Comparison of ENCODE assay signal across 13 mouse cellular contexts in genomic region chr8:102983910-102984225, GRCm38 (mm10).
A peak's percentile ranks its signal among the peaks of the same experiment; 100 is the strongest.
DNase-seq lines count a peak whose midpoint lies in the region; ATAC-seq and TF ChIP-seq lines count a peak whose summit lies in the region.
"Had no signal": no experiment of that assay in that cellular context is flagged by ENCODE, and none has a peak within 500 bp of the region (broad histone marks: within the 10 kb centered on the region; RNA-seq: fewer than 3 reads in every experiment).

No protein-coding gene starts in this region.

- no peak overlapping the region for H3K4me2 ChIP-seq in hindbrain, postnatal 0 days (ENCODE audit: low read depth, low read length)
- no peak overlapping the region for H3K4me2 ChIP-seq in embryonic facial prominence, embryonic 14.5 days (ENCODE audit: low read depth, low read length)
- H3K4me2 ChIP-seq: lung, embryonic 14.5 days; neural tube, embryonic 12.5 days had no signal

- no peak for TF ChIP-seq CTCF in hindbrain, postnatal 0 days (IDR thresholded peaks at IDR 0.05; ENCODE audit: low read depth)
- TF ChIP-seq CTCF in brain, embryonic 14.5 days (IDR thresholded peaks at IDR 0.05; ENCODE audit: borderline replicate concordance, extremely low read depth, insufficient read depth, insufficient read length), result no peak

- no peak for ATAC-seq in hindbrain, postnatal 0 days
- peak; percentile 63; the same call in 1 of the 2 replicates for ATAC-seq in embryonic facial prominence, embryonic 14.5 days (ENCODE audit: low read depth)
- no peak for ATAC-seq in megakaryocyte progenitor cell, adult 5-6 weeks (replicated peaks; ENCODE audit: poor library complexity)

- no peak for TF ChIP-seq POLR2A in brain, embryonic 14.5 days (IDR thresholded peaks at IDR 0.05; ENCODE audit: borderline replicate concordance, extremely low read depth, insufficient read depth, insufficient read length, poor library complexity, severe bottlenecking)

- H3K4me1 ChIP-seq in hindbrain, embryonic 10.5 days (replicated peaks), result peaks cover 21% of the 10 kb centered on the region
- H3K4me1 ChIP-seq in hindbrain, postnatal 0 days (ENCODE audit: insufficient read depth, low read length), result no peaks in the 10 kb centered on the region
- H3K4me1 ChIP-seq in embryonic facial prominence, embryonic 14.5 days (ENCODE audit: control insufficient read depth, insufficient read depth, low read length), result peaks cover 14% of the 10 kb centered on the region
- H3K4me1 ChIP-seq: megakaryocyte, embryonic 14.5 days had no signal

- DNase-seq in hindbrain, embryonic 10.5 days (ENCODE audit: low spot score), result peak; percentile 63
- DNase-seq in hindbrain, postnatal 0 days (ENCODE audit: low spot score), result no peak
- peak; percentile 78 for DNase-seq in brain, embryonic 14.5 days (ENCODE audit: low read depth)
- peak; percentile 78 for DNase-seq in embryonic facial prominence, embryonic 14.5 days (ENCODE audit: low spot score)
- DNase-seq in hindlimb bud, embryonic 11.5 days (ENCODE audit: extremely low spot score, low read depth, low spot score), result peak; percentile 79
- DNase-seq in retina, postnatal 1 day, result no peak
- no peak for DNase-seq in right cerebral cortex, postnatal 25 days
- DNase-seq: adrenal gland, adult 8-10 months; lung, embryonic 14.5 days; thymus, adult 18-20 months had no signal

- H3K9me3 ChIP-seq in hindbrain, embryonic 10.5 days, result no peaks in the 10 kb centered on the region
- H3K9me3 ChIP-seq in hindbrain, postnatal 0 days (ENCODE audit: low read length), result no peaks in the 10 kb centered on the region
- H3K9me3 ChIP-seq in embryonic facial prominence, embryonic 14.5 days (ENCODE audit: control insufficient read depth, low read length), result no peaks in the 10 kb centered on the region
- H3K9me3 ChIP-seq: neural tube, embryonic 12.5 days had no signal

- 33% methylated on average over 3 of the region's 3 CpGs for WGBS in hindbrain, embryonic 10.5 days
- WGBS in hindbrain, postnatal 0 days, result 43% methylated on average over 3 of the region's 3 CpGs
- WGBS in embryonic facial prominence, embryonic 14.5 days, result 21% methylated on average over 3 of the region's 3 CpGs

- H3K27me3 ChIP-seq in hindbrain, embryonic 10.5 days (ENCODE audit: insufficient read depth, poor library complexity, severe bottlenecking), result no peaks in the 10 kb centered on the region
- H3K27me3 ChIP-seq in hindbrain, postnatal 0 days (ENCODE audit: insufficient read depth, low read length), result no peaks in the 10 kb centered on the region
- H3K27me3 ChIP-seq in embryonic facial prominence, embryonic 14.5 days (replicated peaks; ENCODE audit: control insufficient read depth, insufficient read depth, low read length), result no peaks in the 10 kb centered on the region
- H3K27me3 ChIP-seq: megakaryocyte, embryonic 14.5 days; neural tube, embryonic 12.5 days had no signal

- no peak overlapping the region for H3K9ac ChIP-seq in hindbrain, postnatal 0 days (replicated peaks; ENCODE audit: low read length)
- no peak overlapping the region for H3K9ac ChIP-seq in embryonic facial prominence, embryonic 14.5 days (ENCODE audit: low read depth, low read length)
- H3K9ac ChIP-seq: lung, embryonic 14.5 days; neural tube, embryonic 12.5 days had no signal

- 0 out of 2 replicates have a peak overlapping the region, but pooled peaks have one; percentile 40 for H3K27ac ChIP-seq in hindbrain, embryonic 10.5 days
- H3K27ac ChIP-seq in hindbrain, postnatal 0 days, result no peak overlapping the region
- H3K27ac ChIP-seq in embryonic facial prominence, embryonic 14.5 days (replicated peaks; ENCODE audit: low read depth, low read length), result peak overlapping the region; percentile 61; the same call in 1 of the 2 replicates
- H3K27ac ChIP-seq: neural tube, embryonic 12.5 days had no signal

- H3K4me3 ChIP-seq in hindbrain, embryonic 10.5 days, result no peak overlapping the region
- H3K4me3 ChIP-seq in hindbrain, postnatal 0 days (ENCODE audit: low read length), result no peak overlapping the region
- no peak overlapping the region for H3K4me3 ChIP-seq in embryonic facial prominence, embryonic 14.5 days (ENCODE audit: low read depth, low read length)
- H3K4me3 ChIP-seq: megakaryocyte, embryonic 14.5 days; neural tube, embryonic 12.5 days had no signal

- H3K36me3 ChIP-seq in hindbrain, embryonic 10.5 days, result no peaks in the 10 kb centered on the region
- no peaks in the 10 kb centered on the region for H3K36me3 ChIP-seq in hindbrain, postnatal 0 days (ENCODE audit: insufficient read depth, low read length)
- no peaks in the 10 kb centered on the region for H3K36me3 ChIP-seq in embryonic facial prominence, embryonic 14.5 days (ENCODE audit: control insufficient read depth, insufficient read depth, low read length)
- H3K36me3 ChIP-seq: neural tube, embryonic 12.5 days had no signal

Comparison
In these comparisons a context has a peak if more than half of its experiments do, and no peak if none do; other contexts are left out.
1. DNase-seq: peak in hindbrain, embryonic 10.5 days (single experiment), brain, embryonic 14.5 days (single experiment), embryonic facial prominence, embryonic 14.5 days (single experiment) and hindlimb bud, embryonic 11.5 days (single experiment); none in hindbrain, postnatal 0 days (single experiment), retina, postnatal 1 day (single experiment) and right cerebral cortex, postnatal 25 days (single experiment).